Mouse (Mus musculus) left cerebral cortex, postnatal 10 days (tissue): ENCODE data around the gene Rapgef6. TPM values are rescaled to one million over a fixed set of nuclear protein-coding genes. Genes with fewer than 3 reads are reported as not detected.

Experiments used
- DNase-seq, 2 experiments: peaks; one replicate each; pipeline ENCODE4 v3.0.0; 2021 to 2022; ENCODE audit warnings: low spot score in 2 of 2, mixed read lengths in 1 of 2; ENCODE audit errors: extremely low spot score in 1 of 2
- intact Hi-C: fragments of 180-260 bp; cut with DNase I; formaldehyde crosslinking; loops from one replicate; pipeline ENCODE4 v1.15.1; 2025
- total RNA-seq, 2 experiments: library from RNA; stranded (reverse); gene quantifications; 2 replicates each; pipeline ENCODE4 v1.2.3; 2021

Rapgef6 gene
- total RNA-seq, 2 experiments from 2014 or later: 31.5 to 32.1 TPM

DNA sequence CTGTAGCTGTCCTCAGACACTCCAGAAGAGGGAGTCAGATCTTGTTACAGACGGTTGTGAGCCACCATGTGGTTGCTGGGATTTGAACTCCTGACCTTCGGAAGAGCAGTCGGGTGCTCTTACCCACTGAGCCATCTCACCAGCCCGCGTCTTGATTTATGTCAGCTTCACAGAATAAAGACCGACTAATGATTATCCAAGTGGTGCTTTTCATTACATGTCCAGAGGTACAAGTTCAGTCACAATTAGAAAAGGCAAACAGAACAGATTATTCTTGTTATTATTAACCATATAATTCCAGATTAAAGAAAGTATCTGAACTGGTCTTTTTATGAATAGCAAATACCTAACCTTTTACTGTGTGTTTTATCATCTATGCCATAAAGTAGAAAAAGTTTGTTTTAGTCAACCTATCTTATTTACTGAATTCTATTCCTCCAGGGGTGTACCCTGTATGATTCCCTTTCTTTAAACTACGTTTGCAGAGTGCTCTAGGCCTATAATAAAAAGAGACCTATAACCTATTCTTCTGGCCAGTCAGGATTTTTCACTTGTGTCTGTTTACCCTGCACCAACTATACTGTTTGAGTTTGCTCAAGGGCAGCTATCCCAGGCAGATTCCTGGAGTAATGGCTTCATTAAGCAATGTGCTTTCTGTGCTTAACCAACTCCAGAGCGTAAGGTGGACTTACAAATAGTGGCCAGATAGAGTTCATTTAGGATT lies 151.1 kb downstream of the Rapgef6 start:
- intact Hi-C loops: loop anchor here (5.0 kb wide), 1 partner anchor 56 kb away; no protein-coding TSS in a partner anchor

DNA sequence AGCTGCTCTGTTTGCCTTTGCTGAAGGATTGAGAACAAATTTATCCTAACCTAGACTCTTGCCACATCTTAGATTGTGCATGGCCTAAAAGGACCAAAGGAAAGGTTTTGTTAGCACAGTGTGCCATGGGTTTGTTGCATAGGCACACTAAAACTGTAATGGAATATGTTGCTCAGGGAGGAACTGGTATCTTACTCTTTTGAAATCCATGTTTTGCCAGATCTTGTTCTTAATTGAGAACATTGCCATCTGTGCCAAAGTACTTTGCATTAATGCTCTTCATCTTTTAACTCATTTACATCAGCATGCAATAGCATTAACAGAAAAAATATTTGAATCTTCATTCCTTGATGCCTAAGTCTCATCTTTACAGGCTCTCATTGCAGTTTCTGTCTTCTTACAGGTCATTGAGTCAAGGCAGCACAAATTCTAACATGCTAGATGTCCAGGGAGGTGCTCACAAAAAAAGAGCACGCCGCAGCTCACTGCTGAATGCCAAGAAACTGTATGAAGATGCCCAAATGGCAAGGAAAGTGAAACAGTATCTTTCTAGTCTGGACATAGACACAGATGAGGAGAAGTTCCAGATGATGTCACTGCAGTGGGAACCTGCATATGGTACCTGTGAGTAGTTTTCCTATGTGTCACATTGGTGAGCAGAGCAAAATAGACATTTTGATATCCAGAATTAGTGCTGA lies 153.3 kb downstream of the Rapgef6 start:
- intact Hi-C loops: no loop called here
- no peak for DNase-seq

More for the DNA sequence above, 151.1 kb downstream of the Rapgef6 start:
- no peak for DNase-seq

DNA sequence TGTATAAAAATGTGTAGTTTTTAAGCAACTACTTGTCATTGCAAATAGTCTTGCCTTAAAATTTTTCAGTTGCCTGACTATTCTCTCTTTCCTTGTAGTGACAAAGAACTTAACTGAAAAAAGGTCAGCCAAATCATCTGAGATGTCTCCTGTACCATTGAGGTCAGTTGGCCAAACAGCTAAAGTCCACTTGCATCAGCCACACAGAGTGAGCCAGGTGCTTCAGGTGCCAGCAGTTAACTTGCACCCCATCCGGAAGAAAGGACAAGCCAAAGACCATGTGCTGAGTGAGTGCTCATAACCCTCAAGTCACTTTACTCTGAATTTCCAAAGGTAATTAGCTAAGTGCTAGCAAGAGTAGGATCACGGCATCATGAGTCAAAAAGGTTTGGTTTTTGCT lies 156.5 kb downstream of the Rapgef6 start:
- intact Hi-C loops: no loop called here
- DNase-seq: no peak

DNA sequence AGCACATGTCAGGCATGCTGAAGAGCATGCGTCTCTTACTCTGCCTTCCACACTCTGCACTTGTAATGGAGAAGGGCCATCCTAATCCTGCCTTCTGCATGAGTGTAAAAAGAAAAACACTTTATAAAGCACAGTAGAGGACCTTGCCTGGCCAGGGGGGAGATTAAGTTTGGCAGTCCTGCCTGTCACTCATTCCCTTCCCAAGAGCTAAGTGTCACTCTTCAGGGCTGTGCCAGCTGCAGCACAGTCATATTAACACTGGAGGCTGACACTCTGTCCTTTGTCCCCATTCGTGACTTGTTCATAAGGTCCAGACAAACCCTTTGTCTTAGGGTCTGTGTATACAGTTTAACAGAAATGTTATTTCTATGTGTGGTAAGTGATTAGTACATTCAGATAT lies 162.2 kb downstream of the Rapgef6 start:
- intact Hi-C loops: no loop called here

DNA sequence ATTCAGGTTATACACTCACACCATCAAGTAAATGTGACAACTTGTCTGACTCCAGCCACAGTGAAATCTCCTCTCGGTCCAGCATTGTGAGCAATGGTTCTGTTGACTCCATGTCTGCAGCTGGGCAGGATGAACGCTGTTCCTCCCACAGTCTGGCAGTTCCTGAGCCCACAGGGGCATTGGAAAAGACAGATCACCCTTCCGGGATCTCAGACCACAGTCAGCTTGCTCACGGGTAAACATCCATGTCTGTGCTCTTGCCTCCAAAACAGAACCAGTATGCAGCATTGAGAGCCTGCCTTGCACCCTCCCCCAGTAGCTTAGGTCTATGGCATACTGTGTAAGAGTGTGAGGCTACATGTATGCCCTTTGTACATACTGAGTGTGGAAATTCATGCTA lies 167.5 kb downstream of the Rapgef6 start:
- no peak for DNase-seq
- intact Hi-C loops: no loop called here

More for the DNA sequence above, 162.2 kb downstream of the Rapgef6 start:
- no peak for DNase-seq

DNA sequence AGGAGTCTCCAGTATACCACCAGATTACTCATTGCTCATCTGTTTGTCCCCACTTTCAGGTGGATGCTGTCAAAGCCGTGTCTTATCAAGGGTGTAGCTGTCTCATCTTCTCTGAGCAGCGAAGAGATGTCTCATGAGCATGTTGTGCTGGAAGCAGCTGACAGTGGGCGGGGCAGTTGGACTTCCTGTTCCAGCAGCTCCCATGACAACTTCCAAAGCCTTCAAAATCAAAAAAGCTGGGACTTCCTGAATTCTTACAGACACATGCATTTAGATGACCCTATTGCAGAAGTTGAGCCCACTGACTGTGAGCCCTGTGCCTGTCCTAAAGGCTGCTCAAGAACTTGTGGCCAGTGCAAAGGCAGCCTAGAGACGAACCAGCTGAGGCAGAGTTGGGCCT lies 168.5 kb downstream of the Rapgef6 start:
- peak in 1 of 2 experiments; percentile 71 for DNase-seq
- intact Hi-C loops: no loop called here

DNA sequence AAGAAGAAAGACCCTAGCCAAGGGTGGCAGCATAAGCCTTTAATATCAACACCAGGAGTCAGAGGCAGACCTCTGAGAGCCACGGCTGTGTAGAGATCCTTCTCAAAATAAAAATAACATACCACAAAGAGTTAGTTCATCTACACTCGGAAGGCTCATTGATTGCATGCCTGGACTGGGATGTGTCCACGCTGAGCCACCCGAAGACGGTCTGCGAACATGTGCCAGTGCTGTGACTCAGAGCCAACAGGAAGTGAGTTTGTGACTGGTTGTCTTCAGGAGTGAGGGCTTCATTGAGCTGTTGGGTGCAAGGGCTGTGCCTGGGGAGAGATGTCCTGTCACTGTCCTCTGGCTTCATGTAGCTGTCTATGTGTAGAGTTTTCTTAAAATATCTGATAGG lies 171.0 kb downstream of the Rapgef6 start:
- intact Hi-C loops: no loop called here
- no peak for DNase-seq

DNA sequence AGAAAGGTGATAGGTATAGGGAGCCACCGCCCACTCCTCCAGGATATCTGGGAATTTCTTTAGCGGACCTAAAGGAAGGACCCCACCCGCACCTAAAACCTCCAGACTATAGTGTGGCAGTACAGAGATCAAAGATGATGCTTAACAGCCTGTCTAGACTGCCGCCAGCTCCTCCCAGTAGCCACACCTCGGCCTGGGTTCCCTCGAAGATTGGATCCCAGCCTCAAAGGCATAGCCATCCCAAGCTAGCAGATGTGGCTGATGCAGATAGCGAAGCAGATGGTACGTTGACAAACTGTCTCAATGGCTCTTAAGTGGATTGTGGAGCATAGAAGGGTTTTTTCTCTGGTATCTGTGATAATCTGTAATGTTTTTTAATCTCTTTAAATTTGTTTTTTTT lies 171.6 kb downstream of the Rapgef6 start:
- DNase-seq: no peak
- intact Hi-C loops: no loop called here

DNA sequence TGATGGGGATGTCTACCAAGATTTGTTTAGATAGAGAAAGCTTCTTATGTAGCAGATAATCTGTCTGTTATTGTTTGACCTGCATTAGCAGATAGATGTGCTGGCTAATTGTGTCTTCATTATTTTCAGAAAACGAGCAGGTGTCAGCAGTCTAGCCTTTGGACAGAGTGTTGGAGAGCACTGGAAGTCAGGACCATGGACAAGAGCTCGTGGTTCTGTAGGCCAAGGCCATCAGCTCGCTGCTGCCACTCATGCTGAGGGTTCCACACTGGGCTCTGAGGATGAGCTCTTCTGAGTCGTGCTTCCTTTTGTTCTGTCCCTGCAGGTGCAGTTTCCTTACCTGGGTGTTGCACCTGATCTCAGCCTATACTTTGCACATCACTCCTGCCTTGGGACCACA lies 173.3 kb downstream of the Rapgef6 start:
- intact Hi-C loops: no loop called here
- DNase-seq: no peak

DNA sequence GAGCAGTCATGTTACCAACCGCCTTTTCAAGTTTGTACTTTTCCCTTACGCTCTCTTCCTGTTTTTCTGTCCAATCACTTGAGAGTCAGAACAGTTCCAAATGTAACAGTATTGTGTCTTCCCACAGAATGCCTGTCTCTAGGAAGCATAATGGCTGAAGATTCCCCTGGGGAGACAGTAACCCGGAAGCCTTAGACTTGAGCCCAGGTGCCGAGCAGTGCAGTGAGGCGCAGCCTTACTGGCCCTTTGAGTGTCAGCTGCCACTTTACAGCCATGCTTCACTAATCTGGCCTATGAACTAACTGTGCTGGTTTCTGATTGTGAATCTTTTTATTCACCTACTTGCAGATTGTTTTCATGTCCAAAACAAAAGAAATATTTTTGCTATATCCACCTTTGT lies 175.0 kb downstream of the Rapgef6 start:
- intact Hi-C loops: no loop called here

DNA sequence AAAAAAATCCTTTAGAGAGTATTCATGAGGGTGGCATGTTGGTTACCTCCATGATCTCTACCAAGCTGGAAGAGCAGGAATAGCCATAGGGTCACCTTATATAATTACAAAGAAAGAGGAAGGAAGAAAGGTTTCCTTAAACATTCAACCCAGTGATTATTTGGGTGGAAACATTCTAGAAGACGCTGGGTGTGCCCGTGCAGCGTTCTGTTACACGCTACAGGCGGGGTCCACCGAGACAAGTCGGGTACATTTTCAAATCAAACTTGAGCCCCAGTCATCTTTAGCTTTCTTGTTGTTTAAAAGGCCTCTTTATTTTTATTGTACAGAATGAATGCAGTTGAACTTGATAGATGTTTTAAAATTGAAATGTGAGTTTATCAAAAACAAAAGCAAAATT lies 176.0 kb downstream of the Rapgef6 start:
- intact Hi-C loops: no loop called here

More for the DNA sequence above, 175.0 kb downstream of the Rapgef6 start:
- DNase-seq: no peak

DNA sequence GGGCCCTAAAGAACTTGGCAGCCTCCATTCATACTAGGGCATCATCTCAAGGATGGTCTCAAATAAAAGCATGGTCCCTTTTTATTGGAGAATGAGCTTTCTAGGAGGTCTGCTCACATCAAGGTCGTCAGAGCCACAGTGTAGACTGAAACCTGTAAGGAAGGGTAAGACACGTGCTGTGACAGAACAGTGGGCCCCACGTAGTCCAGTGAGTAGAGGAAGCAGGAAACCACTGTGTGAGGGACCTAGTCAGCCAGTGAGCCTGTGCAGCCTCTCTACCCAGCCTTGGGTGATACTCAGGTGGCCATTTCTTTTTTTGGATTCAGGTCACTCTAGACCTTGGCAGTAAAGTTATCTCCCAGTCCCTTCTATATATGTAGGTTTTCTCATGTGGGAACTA lies 177.3 kb downstream of the Rapgef6 start:
- intact Hi-C loops: no loop called here
- no peak for DNase-seq

More for the DNA sequence above, 176.0 kb downstream of the Rapgef6 start:
- DNase-seq: no peak

DNA sequence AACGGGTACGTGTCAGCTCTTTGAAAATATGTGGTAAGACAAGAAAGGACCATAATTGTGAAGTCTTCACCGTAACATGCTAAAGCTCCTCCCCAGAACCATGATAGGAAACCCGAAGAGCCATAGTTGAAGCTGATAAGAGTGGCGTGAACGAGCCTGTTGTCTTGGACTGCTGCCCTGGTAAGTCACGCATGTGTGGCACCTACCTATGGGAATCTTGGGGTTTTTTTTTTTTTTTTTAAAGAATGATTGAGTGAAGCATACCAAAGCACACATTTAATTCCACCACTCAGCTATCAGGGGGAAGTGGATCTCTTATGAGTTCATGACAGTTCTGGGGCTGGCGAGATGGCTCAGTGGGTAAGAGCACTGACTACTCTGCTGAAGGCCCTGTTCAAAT lies 179.2 kb downstream of the Rapgef6 start:
- no peak for DNase-seq
- intact Hi-C loops: no loop called here

DNA sequence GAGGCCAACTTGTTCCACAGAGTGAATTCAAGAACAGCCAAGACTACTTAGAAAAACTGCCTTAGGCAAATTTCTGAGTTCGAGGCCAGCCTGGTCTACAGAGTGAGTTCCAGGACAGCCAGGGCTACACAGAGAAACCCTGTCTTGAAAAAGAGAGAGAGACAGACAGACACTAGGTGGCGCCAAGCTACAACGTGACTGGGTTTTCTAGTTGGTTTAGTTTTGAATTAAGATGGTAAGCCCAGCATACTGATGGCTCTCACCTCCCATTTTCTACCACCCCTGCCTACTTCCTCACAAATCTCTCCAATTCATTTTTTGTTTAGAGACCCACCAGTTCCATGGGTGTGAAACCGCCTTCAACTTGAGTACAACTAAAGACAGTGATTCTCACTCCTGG lies 180.7 kb downstream of the Rapgef6 start:
- intact Hi-C loops: no loop called here
- DNase-seq: peak; percentile 55 to 71

DNA sequence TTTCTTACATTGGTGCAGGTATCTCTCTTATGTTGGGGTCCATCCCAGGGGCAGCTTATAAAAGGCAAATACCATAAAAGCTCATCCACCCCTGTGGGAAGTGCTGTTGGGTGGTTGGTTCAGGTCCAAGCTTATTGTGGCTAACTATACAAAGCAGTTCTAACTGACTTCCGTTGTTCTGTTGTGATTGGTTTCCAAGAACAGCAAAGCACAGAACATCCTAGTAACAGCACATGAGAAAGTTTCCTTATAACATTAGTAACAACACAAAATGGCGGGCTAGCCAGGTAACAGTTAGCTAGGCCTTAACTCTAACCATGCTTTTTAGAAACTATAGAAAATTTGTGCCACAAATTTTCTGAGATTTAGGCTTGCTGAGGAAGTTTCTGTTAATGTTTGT lies 185.5 kb downstream of the Rapgef6 start:
- no peak for DNase-seq
- intact Hi-C loops: no loop called here

DNA sequence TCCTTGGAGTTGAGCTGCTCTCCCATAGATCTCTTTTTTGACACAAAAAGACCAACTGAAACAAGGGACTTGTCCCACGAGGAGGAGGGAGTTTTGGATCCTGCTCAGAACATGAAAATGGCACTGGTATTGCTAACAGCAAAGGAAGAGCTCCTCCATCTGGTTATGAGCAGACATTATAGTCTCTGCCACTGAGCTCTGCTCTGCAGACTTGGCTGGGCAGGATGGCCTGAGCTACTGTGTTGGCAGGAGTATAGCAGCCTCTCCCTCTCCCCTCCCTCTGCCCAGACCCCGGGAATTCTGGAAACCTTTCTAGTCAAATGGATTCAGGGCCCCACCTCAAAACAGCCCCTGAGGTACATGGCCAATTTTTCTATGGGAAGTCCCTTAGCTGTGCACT lies 187.0 kb downstream of the Rapgef6 start:
- intact Hi-C loops: no loop called here
- no peak for DNase-seq

DNA sequence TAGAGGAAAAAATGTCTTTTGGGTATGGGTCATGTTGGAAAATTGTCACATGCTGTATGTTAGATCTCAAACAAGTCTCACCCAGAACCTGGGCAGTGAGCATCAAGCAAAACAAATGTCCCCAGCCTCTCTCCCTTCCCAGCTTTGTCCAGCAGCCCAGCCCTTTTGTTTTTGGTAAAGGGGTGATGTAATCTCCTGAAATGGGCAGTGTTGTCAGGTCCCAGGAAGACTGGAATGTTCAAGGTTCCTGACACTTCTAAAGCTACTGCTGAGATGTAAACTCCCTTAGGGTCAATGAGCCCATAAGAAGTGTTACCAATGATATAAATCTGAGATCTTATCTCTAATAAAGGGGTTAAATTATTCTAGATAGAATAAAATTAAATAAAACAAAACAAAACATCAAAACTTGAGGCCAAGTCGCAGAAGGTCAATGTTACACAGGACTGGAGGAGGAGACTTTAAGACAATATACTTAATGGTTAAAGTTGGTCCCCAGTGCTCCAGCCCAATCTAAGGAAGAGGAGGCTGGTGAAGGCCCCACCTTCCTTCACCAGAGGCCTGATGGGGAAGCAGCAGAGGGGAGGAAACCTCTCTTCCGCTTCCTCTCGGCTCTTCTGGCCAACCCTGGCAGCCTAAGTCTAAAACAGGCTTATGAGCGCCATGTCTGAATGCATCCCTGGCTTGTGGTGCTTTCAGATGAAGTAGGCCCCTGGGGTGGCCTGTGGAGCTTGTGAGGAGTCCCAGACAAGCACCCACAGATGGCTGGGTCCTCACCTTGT lies 188.1 kb downstream of the Rapgef6 start:
- DNase-seq: no peak
- intact Hi-C loops: no loop called here

DNA sequence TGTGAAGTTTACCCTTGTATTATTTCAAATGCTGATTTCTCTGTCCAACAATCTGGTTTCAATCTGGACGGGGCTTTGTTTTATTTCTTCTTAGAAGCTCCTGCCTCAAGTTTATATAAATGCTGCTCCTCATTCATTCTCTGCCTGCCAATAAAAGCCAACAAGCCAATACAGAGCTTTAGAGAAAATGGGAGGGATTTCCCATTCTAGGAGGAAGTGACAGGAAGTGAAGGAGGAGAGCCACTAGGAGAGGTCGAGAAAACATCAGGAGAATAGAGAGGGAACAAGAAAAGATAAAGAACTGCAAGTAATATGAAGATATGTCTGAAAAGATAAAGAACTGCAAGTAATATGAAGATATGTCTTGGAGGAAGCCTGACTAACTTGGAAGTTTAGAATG lies 190.2 kb downstream of the Rapgef6 start:
- intact Hi-C loops: no loop called here
- no peak for DNase-seq

DNA sequence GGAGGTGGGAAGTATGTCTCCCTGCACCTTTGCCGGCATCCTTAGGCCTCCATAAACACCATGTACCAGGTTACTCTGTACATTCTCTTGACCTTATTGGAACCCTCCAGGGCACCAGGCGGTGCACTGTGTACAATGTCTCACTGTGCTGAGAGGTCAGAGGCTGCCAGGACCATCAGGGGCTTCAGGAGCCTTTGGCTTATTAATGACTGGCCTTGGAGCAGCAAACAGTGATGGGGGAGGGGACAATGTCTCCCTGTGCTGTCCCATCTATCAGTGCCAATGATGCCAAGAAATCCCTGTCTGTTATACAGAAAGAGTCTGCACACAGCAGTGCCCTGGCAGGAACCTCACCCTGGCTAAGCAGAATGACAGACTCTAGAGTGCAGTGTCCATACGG lies 195.2 kb downstream of the Rapgef6 start:
- no peak for DNase-seq
- intact Hi-C loops: no loop called here

DNA sequence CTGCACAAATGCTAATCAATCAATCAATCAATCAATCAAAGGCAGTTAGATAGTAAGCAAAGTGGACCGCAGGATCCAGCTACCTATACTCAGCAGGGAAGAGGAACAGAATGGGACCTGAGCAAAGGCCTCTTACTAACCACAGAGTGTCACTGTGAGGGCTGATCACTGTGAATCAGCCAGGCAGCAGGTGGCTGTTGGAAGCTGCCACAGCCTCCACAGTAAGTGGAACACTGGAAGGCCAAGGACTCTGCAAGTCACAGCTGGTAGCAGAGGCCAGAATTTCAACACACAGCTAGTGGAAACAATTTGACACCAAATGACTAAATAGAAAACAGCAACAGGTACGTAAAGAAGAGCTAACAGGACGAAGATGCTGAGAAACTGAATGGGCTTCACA lies 196.0 kb downstream of the Rapgef6 start:
- intact Hi-C loops: no loop called here
- no peak for DNase-seq
